Mouse (Mus musculus): ENCODE results near the gene Mdm2. TPM values are rescaled to one million over a fixed set of nuclear protein-coding genes. Genes with fewer than 3 reads are reported as not detected.

The Mdm2 gene
- polyA plus RNA-seq, 1 experiment, result 83.0 TPM

GRCm38 (mm10) chr10:117697561-117698115, 12.9 kb downstream of the Mdm2 start:
- no peaks in the 10 kb centered on the region for H3K4me1 ChIP-seq (replicated peaks; ENCODE audit: control insufficient read depth, insufficient read depth, low read length)
- H3K4me3 ChIP-seq (ENCODE audit: control insufficient read depth, insufficient read depth, low read length), result no peak overlapping the region
- H3K36me3 ChIP-seq (ENCODE audit: control insufficient read depth, insufficient read depth, low read length), result peaks cover 98% of the 10 kb centered on the region
- H3K27ac ChIP-seq (ENCODE audit: control insufficient read depth, insufficient read depth, low read length), result no peak overlapping the region
- H3K27me3 ChIP-seq (ENCODE audit: control insufficient read depth, insufficient read depth, low read length), result no peaks in the 10 kb centered on the region
- no peak for DNase-seq
- WGBS, result 96% methylated on average over 3 of the region's 3 CpGs
- TF ChIP-seq POLR2A (IDR thresholded peaks at IDR 0.05; ENCODE audit: control insufficient read depth, extremely low read depth, insufficient read depth, low read length, poor library complexity) (no peak), CTCF (IDR thresholded peaks at IDR 0.05; ENCODE audit: borderline replicate concordance, control insufficient read depth, extremely low read depth, insufficient read depth, low read length, poor library complexity) (no peak)

DNA sequence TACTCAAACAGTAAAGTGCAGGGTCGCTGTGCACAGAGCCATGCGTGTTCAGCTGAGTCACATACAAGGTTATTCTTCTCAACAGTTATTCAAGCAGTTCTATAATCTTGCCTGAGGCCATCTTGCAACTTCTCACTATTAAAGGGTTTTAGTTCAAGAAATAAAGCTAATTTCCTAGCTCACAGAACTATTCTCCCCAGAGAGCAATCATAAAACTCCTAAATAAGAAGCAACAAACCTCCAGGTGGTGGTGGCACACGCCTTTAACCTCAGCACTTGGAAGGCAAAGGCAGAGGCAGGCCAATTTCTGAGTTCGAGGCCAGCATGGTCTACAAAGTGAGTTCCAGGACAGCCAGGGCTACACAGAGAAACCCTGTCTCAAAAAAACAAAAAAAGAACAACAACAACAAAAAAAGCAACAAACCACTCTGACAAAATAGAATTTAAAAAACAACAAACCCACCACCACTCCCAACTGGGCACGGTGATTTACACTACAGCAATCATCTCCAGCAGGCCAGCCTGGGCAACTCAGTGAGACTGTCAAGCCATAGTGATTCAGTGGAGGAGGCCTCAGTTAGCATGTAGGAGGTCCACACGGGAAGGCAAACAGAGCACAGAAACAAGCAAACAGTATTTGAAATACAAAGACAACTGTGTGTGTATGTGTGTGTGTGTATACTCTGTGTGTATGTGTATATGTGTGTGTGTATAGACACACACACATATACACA, 13.6 kb downstream of the Mdm2 start:
- peaks cover 98% of the 10 kb centered on the region for H3K36me3 ChIP-seq (ENCODE audit: control insufficient read depth, insufficient read depth, low read length)
- no peak for TF ChIP-seq POLR2A (IDR thresholded peaks at IDR 0.05; ENCODE audit: control insufficient read depth, extremely low read depth, insufficient read depth, low read length, poor library complexity)
- TF ChIP-seq CTCF (IDR thresholded peaks at IDR 0.05; ENCODE audit: borderline replicate concordance, control insufficient read depth, extremely low read depth, insufficient read depth, low read length, poor library complexity), result no peak
- DNase-seq, result no peak
- no peak overlapping the region for H3K27ac ChIP-seq (ENCODE audit: control insufficient read depth, insufficient read depth, low read length)
- no peaks in the 10 kb centered on the region for H3K27me3 ChIP-seq (ENCODE audit: control insufficient read depth, insufficient read depth, low read length)
- H3K4me3 ChIP-seq (ENCODE audit: control insufficient read depth, insufficient read depth, low read length), result no peak overlapping the region
- no peaks in the 10 kb centered on the region for H3K4me1 ChIP-seq (replicated peaks; ENCODE audit: control insufficient read depth, insufficient read depth, low read length)
- 98% methylated on average over 6 of the region's 6 CpGs for WGBS

DNA sequence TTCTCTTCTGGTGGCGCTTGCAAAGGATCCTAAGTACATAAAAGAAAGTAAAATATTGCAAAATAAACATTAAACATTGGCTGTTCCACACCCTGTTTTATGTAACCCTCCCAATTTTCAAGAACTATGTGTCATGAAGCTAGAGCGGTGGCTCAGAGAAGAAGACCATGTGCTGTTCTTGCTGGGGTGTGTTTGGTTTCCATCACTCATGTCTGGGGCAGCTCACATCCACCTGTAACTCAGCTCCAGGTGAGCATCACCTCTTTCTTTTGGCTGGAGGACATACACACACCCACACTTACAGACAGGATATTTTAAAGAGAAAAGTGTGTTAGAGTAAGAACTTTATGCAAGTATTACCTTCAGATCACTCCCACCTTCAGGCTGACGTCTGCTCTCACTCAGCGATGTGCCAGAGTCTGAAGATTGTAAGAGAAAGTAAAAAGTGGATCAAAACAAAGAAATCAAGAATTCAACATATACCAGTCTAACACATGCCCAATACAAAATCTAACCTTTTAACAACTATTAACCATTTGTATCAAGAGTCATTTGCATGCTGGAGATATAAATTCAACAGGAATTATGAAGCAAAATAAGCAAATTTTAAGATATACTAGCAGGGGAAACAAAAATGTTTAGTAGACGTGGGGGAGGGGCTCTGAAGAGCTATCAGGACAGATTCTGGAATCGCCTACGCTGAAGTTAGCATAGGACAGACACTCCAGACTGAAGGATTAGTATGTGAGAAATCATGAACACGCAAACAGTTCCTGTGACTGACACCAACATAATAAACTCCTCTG, 14.3 kb downstream of the Mdm2 start:
- TF ChIP-seq CTCF (IDR thresholded peaks at IDR 0.05; ENCODE audit: borderline replicate concordance, control insufficient read depth, extremely low read depth, insufficient read depth, low read length, poor library complexity) (no peak), POLR2A (IDR thresholded peaks at IDR 0.05; ENCODE audit: control insufficient read depth, extremely low read depth, insufficient read depth, low read length, poor library complexity) (no peak)
- peaks cover 96% of the 10 kb centered on the region for H3K36me3 ChIP-seq (ENCODE audit: control insufficient read depth, insufficient read depth, low read length)
- H3K27ac ChIP-seq (ENCODE audit: control insufficient read depth, insufficient read depth, low read length), result no peak overlapping the region
- WGBS, result 97% methylated on average over 8 of the region's 8 CpGs
- H3K4me3 ChIP-seq (ENCODE audit: control insufficient read depth, insufficient read depth, low read length), result no peak overlapping the region
- no peaks in the 10 kb centered on the region for H3K4me1 ChIP-seq (replicated peaks; ENCODE audit: control insufficient read depth, insufficient read depth, low read length)
- no peak for DNase-seq
- H3K27me3 ChIP-seq (ENCODE audit: control insufficient read depth, insufficient read depth, low read length), result no peaks in the 10 kb centered on the region

- no peaks in the 10 kb centered on the region for H3K27me3 ChIP-seq (ENCODE audit: control insufficient read depth, insufficient read depth, low read length)
- no peaks in the 10 kb centered on the region for H3K4me1 ChIP-seq (replicated peaks; ENCODE audit: control insufficient read depth, insufficient read depth, low read length)
- no peak overlapping the region for H3K27ac ChIP-seq (ENCODE audit: control insufficient read depth, insufficient read depth, low read length)
- DNase-seq, result no peak
- 99% methylated on average over 4 of the region's 4 CpGs for WGBS
- TF ChIP-seq POLR2A (IDR thresholded peaks at IDR 0.05; ENCODE audit: control insufficient read depth, extremely low read depth, insufficient read depth, low read length, poor library complexity) (no peak), CTCF (IDR thresholded peaks at IDR 0.05; ENCODE audit: borderline replicate concordance, control insufficient read depth, extremely low read depth, insufficient read depth, low read length, poor library complexity) (no peak)
- H3K4me3 ChIP-seq (ENCODE audit: control insufficient read depth, insufficient read depth, low read length), result no peak overlapping the region
- H3K36me3 ChIP-seq (ENCODE audit: control insufficient read depth, insufficient read depth, low read length), result peaks cover 96% of the 10 kb centered on the region
These were observed 15.0 kb downstream of the Mdm2 start for GRCm38 (mm10) chr10:117695605-117696004.

DNA sequence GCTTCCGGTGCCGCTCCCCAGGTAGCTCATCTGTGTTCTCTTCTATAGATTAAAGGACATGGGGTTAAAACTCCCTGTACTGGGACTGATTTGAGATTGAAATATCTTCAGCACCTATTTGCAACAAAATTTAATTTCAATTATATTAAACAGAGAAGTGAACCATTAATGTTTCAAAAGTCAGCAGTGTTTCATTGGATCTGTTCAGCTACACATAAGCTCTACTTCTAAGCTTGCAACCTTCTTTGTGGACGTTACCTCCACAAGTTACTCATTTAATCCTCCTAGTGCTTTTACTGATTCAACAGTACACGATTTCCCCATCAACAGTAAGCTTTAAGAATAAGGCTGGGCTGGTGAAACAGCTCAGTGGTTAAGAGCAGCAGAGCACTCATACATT, 15.5 kb downstream of the Mdm2 start:
- 99% methylated on average over 4 of the region's 4 CpGs for WGBS
- DNase-seq, result no peak
- TF ChIP-seq POLR2A (IDR thresholded peaks at IDR 0.05; ENCODE audit: control insufficient read depth, extremely low read depth, insufficient read depth, low read length, poor library complexity) (no peak), CTCF (IDR thresholded peaks at IDR 0.05; ENCODE audit: borderline replicate concordance, control insufficient read depth, extremely low read depth, insufficient read depth, low read length, poor library complexity) (no peak)
- H3K4me1 ChIP-seq (replicated peaks; ENCODE audit: control insufficient read depth, insufficient read depth, low read length), result no peaks in the 10 kb centered on the region
- peaks cover 96% of the 10 kb centered on the region for H3K36me3 ChIP-seq (ENCODE audit: control insufficient read depth, insufficient read depth, low read length)
- no peaks in the 10 kb centered on the region for H3K27me3 ChIP-seq (ENCODE audit: control insufficient read depth, insufficient read depth, low read length)
- H3K27ac ChIP-seq (ENCODE audit: control insufficient read depth, insufficient read depth, low read length), result no peak overlapping the region
- H3K4me3 ChIP-seq (ENCODE audit: control insufficient read depth, insufficient read depth, low read length), result no peak overlapping the region

DNA sequence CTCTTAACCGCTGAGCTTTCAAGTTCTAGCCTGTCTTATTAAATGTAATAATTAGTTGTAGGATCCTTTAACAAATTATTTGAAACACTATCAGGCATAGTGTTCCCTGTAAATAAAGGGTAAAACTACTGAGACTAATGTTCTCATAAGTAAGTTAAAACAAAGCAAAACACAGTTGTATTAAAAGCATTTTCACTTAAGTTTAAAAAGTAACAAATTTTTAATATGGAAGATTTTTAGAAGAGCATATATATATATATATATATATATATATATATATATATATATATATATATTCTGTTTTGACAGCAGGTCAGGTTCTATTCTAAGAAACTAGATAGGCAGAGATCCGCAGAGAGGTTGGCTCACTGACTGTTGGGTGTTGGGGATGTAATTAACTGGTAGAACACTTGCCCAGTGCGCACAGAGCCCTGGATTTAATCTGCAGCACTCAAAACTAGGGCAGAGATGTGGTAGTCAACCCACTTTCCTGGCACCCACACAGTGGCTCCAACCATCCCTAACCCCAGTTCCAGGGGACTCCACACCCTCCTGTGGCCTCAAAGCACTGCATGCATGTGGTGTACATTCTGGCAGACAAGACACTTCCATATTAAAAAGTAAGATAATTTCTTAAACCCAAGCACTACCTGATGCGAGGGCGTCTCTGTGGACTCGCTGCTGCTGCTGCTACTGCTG, 16.2 kb downstream of the Mdm2 start:
- no peak overlapping the region for H3K4me3 ChIP-seq (ENCODE audit: control insufficient read depth, insufficient read depth, low read length)
- H3K27ac ChIP-seq (ENCODE audit: control insufficient read depth, insufficient read depth, low read length), result no peak overlapping the region
- H3K4me1 ChIP-seq (replicated peaks; ENCODE audit: control insufficient read depth, insufficient read depth, low read length), result no peaks in the 10 kb centered on the region
- H3K27me3 ChIP-seq (ENCODE audit: control insufficient read depth, insufficient read depth, low read length), result no peaks in the 10 kb centered on the region
- over 99% methylated on average over 6 of the region's 6 CpGs for WGBS
- no peak for DNase-seq
- TF ChIP-seq CTCF (IDR thresholded peaks at IDR 0.05; ENCODE audit: borderline replicate concordance, control insufficient read depth, extremely low read depth, insufficient read depth, low read length, poor library complexity) (no peak), POLR2A (IDR thresholded peaks at IDR 0.05; ENCODE audit: control insufficient read depth, extremely low read depth, insufficient read depth, low read length, poor library complexity) (no peak)
- H3K36me3 ChIP-seq (ENCODE audit: control insufficient read depth, insufficient read depth, low read length), result peaks cover 96% of the 10 kb centered on the region

Measured in thymus, adult 2 months (tissue).